Mouse (Mus musculus): ENCODE results near the gene Stx1a. TPM values are rescaled to one million over a fixed set of nuclear protein-coding genes. Genes with fewer than 3 reads are reported as not detected.

The Stx1a gene
- total and polyA plus RNA-seq, 2 experiments from 2014 or later: 165 to 190 TPM

DNA sequence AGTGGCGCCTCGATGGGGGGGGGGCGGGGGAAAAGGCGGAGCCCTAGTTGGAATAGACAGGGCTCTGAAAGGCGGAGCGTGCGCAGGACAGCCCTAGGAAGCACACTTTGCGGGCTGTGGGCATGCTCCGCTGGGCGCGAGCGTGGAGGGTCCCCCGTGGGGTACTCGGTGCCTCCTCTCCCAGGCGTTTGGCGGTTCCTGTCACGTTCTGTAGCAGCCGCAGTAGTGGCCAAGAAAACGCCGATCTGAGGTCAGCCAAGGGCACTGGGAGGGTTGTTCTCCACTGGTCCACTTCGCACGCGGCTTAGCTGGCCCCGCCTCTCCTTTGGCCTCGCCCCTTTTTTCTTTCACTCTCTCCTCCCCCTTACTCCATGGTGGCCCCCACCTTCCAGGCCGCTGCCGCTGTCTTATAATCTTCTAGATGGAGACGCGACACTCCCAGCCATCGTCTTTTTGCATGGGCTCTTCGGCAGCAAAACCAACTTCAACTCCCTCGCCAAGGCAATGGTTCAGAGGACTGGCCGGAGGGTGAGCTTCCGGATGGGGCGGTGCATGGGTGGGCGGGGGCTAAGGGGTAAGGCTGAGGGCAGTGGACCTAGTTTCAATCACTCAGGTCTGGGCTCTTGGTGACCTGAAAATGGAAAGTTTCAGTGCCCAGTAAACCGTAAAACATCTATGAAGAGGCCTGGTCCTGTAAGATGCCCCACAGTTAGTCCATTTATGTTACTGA, 13.5 kb upstream of the Stx1a start:
- peak overlapping the region; percentile 83 for H3K9ac ChIP-seq (replicated peaks; ENCODE audit: low read length, poor library complexity, severe bottlenecking)
- peaks cover 9% of the 10 kb centered on the region; the same call in 1 of the 2 replicates for H3K4me1 ChIP-seq (ENCODE audit: insufficient read depth, low read length)
- DNase-seq (ENCODE audit: low spot score) (no peak), ATAC-seq (ENCODE audit: low FRiP score) (peak; percentile 86)
- peaks cover 2% of the 10 kb centered on the region; the same call in 1 of the 2 replicates for H3K36me3 ChIP-seq (ENCODE audit: insufficient read depth, low read length)
- H3K9me3 ChIP-seq (ENCODE audit: low read length): no peaks in the 10 kb centered on the region
- no peaks in the 10 kb centered on the region for H3K27me3 ChIP-seq (ENCODE audit: insufficient read depth, low read length)
- WGBS: under 1% methylated on average over 33 of the region's 37 CpGs
- H3K4me3 ChIP-seq (ENCODE audit: low read depth, low read length): peak overlapping the region; percentile 54
- peak overlapping the region; percentile 76 for H3K4me2 ChIP-seq (ENCODE audit: low read depth, low read length, poor library complexity, severe bottlenecking)
- peak overlapping the region; percentile 98 for H3K27ac ChIP-seq (ENCODE audit: low read depth, low read length)
- TF ChIP-seq CTCF (IDR thresholded peaks at IDR 0.05): no peak

DNA sequence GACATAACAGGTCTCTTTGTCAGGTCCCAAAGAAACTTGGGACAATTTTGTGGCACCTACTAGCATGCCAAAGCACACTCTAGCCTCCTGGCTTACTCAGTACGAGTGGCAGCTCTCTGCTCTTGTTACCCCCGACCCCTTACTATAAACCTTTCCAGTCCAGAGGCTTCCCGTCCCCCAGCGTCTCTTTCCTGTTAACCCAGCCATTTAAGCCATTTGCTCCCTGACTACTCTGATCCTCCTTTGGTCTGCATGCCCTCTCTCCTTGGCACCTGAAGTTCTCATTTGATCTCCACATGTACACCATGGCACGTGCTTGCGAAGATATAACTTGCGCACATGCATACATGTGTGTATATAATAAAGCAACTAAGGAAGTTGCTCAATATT, 13.0 kb upstream of the Stx1a start:
- TF ChIP-seq CTCF (IDR thresholded peaks at IDR 0.05): no peak
- H3K9ac ChIP-seq (replicated peaks; ENCODE audit: low read length, poor library complexity, severe bottlenecking): peak overlapping the region; percentile 83; the same call in 1 of the 2 replicates
- H3K9me3 ChIP-seq (ENCODE audit: low read length): no peaks in the 10 kb centered on the region
- peak overlapping the region; percentile 76 for H3K4me2 ChIP-seq (ENCODE audit: low read depth, low read length, poor library complexity, severe bottlenecking)
- 51% methylated on average over 7 of the region's 7 CpGs for WGBS
- no peak for DNase-seq (ENCODE audit: low spot score)
- ATAC-seq (ENCODE audit: low FRiP score): no peak
- peak overlapping the region; percentile 98 for H3K27ac ChIP-seq (ENCODE audit: low read depth, low read length)
- H3K4me1 ChIP-seq (ENCODE audit: insufficient read depth, low read length): peaks cover 9% of the 10 kb centered on the region; the same call in 1 of the 2 replicates
- H3K27me3 ChIP-seq (ENCODE audit: insufficient read depth, low read length): no peaks in the 10 kb centered on the region
- peaks cover 2% of the 10 kb centered on the region; the same call in 1 of the 2 replicates for H3K36me3 ChIP-seq (ENCODE audit: insufficient read depth, low read length)
- H3K4me3 ChIP-seq (ENCODE audit: low read depth, low read length): peak overlapping the region; percentile 54

DNA sequence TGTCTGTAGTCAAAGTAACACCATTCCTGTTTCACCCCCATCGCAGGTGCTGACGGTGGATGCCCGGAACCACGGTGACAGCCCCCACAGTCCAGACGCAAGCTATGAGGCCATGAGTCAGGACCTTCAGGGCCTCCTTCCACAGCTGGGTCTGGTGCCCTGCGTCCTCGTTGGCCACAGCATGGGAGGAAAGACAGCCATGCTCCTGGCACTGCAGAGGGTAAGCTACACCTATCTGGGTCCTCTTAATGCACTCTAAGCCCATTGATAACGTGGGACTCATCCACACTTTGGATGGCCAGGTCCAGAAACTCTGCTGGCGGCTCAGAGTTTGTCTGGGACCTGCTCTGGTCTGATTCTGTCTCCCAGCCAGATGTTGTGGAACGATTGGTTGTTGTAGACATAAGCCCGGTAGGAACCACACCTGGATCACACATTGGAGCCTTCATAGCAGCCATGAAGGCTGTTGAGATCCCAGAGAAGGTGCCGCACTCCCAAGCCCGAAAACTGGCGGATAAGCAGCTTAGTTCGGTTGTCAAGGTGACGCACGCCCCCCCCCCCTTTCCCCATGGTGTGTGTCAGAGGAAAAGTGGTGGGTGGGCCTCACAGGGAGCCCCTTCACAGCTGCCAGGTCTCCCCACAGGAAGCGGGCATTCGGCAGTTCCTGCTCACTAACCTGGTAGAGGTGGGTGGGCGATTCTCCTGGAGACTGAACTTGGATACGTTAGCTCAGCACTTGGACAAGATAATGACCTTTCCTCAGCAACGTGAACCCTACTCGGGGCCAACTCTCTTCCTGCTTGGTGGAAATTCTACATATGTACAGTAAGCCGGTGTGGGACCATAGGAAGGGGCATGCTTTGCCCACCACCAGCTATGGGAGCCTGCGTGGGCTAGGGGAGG, 12.2 kb upstream of the Stx1a start:
- Histone ChIP-seq H3K27me3 (ENCODE audit: insufficient read depth, low read length) (no peaks in the 10 kb centered on the region), H3K4me3 (ENCODE audit: low read depth, low read length) (no peak overlapping the region), H3K36me3 (ENCODE audit: insufficient read depth, low read length) (peaks cover 2% of the 10 kb centered on the region; the same call in 1 of the 2 replicates), H3K4me1 (ENCODE audit: insufficient read depth, low read length) (peaks cover 9% of the 10 kb centered on the region; the same call in 1 of the 2 replicates), H3K4me2 (ENCODE audit: low read depth, low read length, poor library complexity, severe bottlenecking) (no peak overlapping the region; the same call in 1 of the 2 replicates), H3K27ac (ENCODE audit: low read depth, low read length) (no peak overlapping the region), H3K9me3 (ENCODE audit: low read length) (no peaks in the 10 kb centered on the region), H3K9ac (replicated peaks; ENCODE audit: low read length, poor library complexity, severe bottlenecking) (no peak overlapping the region)
- no peak for TF ChIP-seq CTCF (IDR thresholded peaks at IDR 0.05)
- WGBS: 70% methylated on average over 25 of the region's 25 CpGs
- no peak for ATAC-seq (ENCODE audit: low FRiP score)
- no peak for DNase-seq (ENCODE audit: low spot score)

DNA sequence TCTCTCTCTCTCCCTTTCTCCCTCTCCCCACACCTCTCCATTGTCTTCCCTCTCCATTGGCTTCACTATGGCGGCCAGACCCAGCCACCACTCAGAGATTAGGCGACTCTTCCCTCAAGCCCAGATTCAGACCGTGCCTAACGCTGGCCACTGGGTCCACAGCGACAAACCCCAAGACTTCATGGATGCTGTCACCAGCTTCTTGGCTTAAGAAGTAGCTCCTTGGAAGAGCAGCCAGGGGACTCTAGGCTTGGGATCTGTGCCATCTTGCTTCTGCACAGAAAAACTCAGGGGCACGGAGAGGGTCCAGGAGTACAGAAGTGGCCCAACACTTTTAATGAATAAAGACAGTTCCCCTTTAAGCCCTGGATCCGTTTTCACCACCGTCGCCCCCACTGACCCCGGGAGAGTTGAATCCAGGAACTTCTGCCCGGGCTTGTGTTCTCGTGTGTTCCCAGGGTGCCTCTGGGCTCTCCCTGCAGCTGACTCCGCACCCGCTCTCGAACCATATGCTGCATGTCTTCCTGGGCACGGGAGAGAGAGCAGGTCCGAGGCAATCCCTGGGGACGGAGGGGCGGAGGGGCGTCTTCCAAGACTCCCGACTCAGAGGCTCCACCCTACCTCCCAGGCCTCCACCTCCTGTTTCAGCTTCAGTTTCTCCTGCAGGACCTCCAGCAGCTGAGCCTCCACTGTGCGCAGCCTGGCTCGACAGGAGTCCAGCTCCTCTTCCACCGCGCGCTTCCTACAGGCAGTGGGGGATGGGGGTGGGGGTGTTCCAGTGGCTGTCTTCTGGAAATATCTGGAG, 11.3 kb upstream of the Stx1a start:
- peaks cover 9% of the 10 kb centered on the region; the same call in 1 of the 2 replicates for H3K4me1 ChIP-seq (ENCODE audit: insufficient read depth, low read length)
- H3K4me2 ChIP-seq (ENCODE audit: low read depth, low read length, poor library complexity, severe bottlenecking): peak overlapping the region; percentile 28
- no peaks in the 10 kb centered on the region for H3K27me3 ChIP-seq (ENCODE audit: insufficient read depth, low read length)
- no peak overlapping the region for H3K27ac ChIP-seq (ENCODE audit: low read depth, low read length)
- no peak for TF ChIP-seq CTCF (IDR thresholded peaks at IDR 0.05)
- 29% methylated on average over 26 of the region's 26 CpGs for WGBS
- H3K9me3 ChIP-seq (ENCODE audit: low read length): no peaks in the 10 kb centered on the region
- 0 out of 2 replicates have a peak overlapping the region, but pooled peaks have one; percentile 24 for H3K9ac ChIP-seq (replicated peaks; ENCODE audit: low read length, poor library complexity, severe bottlenecking)
- peaks cover 2% of the 10 kb centered on the region; the same call in 1 of the 2 replicates for H3K36me3 ChIP-seq (ENCODE audit: insufficient read depth, low read length)
- ATAC-seq (ENCODE audit: low FRiP score) (no peak), DNase-seq (ENCODE audit: low spot score) (peak; percentile 19)
- no peak overlapping the region for H3K4me3 ChIP-seq (ENCODE audit: low read depth, low read length)

DNA sequence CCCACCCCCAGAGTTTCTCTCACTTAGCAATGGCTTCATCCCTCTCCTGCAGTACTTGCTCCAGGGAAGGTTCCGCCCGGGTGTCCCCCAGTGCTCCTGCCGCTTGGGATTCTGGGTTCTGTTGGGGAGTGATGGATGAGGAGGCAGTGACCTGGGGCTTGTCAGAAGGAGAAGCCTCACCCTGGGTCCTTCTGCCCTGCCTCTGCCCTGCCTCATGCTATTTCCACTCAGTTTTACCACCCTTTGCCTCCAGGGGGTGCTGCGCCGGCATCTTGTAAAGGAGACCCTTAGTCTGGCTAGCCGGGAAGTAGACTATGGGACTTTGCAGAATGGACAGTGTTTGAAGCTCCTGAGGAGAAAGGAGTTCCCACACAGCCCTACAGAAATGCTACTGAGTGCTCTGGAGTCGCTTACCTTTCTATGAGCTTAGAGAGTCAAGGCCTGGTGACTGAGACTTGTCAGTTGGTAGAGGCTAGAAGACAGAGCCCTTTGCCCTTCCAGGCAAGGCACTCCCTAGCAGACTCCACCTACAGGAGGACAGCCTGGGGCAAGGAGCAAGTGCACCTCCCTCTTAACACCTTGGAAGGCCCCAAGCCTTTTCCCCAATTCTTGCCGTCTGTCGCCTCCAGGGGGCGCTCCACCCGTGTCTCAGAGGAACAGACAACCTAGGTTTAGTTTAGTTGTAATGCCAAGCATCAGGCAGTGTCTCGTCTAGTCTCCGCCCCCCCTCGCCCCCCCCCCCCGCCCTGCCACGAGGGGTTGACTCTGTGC, 10.4 kb upstream of the Stx1a start:
- 10% methylated on average over 15 of the region's 16 CpGs for WGBS
- ATAC-seq (ENCODE audit: low FRiP score) (no peak), DNase-seq (ENCODE audit: low spot score) (peak; percentile 75)
- peak; percentile 70 for TF ChIP-seq CTCF (IDR thresholded peaks at IDR 0.05)
- Histone ChIP-seq H3K9me3 (ENCODE audit: low read length) (no peaks in the 10 kb centered on the region), H3K9ac (replicated peaks; ENCODE audit: low read length, poor library complexity, severe bottlenecking) (0 out of 2 replicates have a peak overlapping the region, but pooled peaks have one; percentile 24), H3K4me2 (ENCODE audit: low read depth, low read length, poor library complexity, severe bottlenecking) (peak overlapping the region; percentile 28), H3K36me3 (ENCODE audit: insufficient read depth, low read length) (peaks cover 2% of the 10 kb centered on the region; the same call in 1 of the 2 replicates), H3K4me3 (ENCODE audit: low read depth, low read length) (no peak overlapping the region), H3K27me3 (ENCODE audit: insufficient read depth, low read length) (no peaks in the 10 kb centered on the region), H3K27ac (ENCODE audit: low read depth, low read length) (no peak overlapping the region), H3K4me1 (ENCODE audit: insufficient read depth, low read length) (peaks cover 9% of the 10 kb centered on the region; the same call in 1 of the 2 replicates)

Measured in midbrain, postnatal 0 days (tissue).